Mouse (Mus musculus): ENCODE data around the gene Ryr2. TPM values are rescaled to one million over a fixed set of nuclear protein-coding genes. Genes with fewer than 3 reads are reported as not detected.
"Not testable (repeated sequence)": the region's sequence is repeated elsewhere in the genome, so short reads cannot be mapped to it uniquely, and the experiment has no call there.

The Ryr2 gene
- polyA plus RNA-seq, 1 experiment from 2014 or later, result 1.5 TPM

- Histone ChIP-seq H3K4me2 (no peak overlapping the region), H3K36me3 (no peaks in the 10 kb centered on the region), H3K9me3 (no peaks in the 10 kb centered on the region), H3K27ac (no peak overlapping the region), H3K4me1 (no peaks in the 10 kb centered on the region), H3K27me3 (no peaks in the 10 kb centered on the region), H3K9ac (no peak overlapping the region), H3K4me3 (no peak overlapping the region)
- 65% methylated on average over 2 of the region's 2 CpGs for WGBS
- ATAC-seq (ENCODE audit: borderline replicate concordance, extremely low read depth, low FRiP score, low TSS enrichment), result no peak
Measured at GRCm38 (mm10) chr13:11978359-11978758, 128.4 kb downstream of the Ryr2 start.

GRCm38 (mm10) chr13:11977606-11978005 lies 129.1 kb downstream of the Ryr2 start:
- 66% methylated on average over 4 of the region's 4 CpGs for WGBS

GRCm38 (mm10) chr13:11964391-11964790 lies 142.4 kb downstream of the Ryr2 start:
- H3K36me3 ChIP-seq, result no peaks in the 10 kb centered on the region
- H3K4me2 ChIP-seq, result no peak overlapping the region
- no peaks in the 10 kb centered on the region for H3K9me3 ChIP-seq
- H3K4me3 ChIP-seq, result no peak overlapping the region
- ATAC-seq (ENCODE audit: borderline replicate concordance, extremely low read depth, low FRiP score, low TSS enrichment), result no peak
- H3K9ac ChIP-seq, result no peak overlapping the region
- no peak overlapping the region for H3K27ac ChIP-seq
- no peaks in the 10 kb centered on the region for H3K4me1 ChIP-seq
- H3K27me3 ChIP-seq, result no peaks in the 10 kb centered on the region

More at GRCm38 (mm10) chr13:11977606-11978005, 129.1 kb downstream of the Ryr2 start:
- Histone ChIP-seq H3K9ac (no peak overlapping the region), H3K4me2 (no peak overlapping the region), H3K27ac (no peak overlapping the region), H3K9me3 (no peaks in the 10 kb centered on the region), H3K36me3 (no peaks in the 10 kb centered on the region), H3K4me1 (no peaks in the 10 kb centered on the region), H3K4me3 (no peak overlapping the region), H3K27me3 (no peaks in the 10 kb centered on the region)
- ATAC-seq (ENCODE audit: borderline replicate concordance, extremely low read depth, low FRiP score, low TSS enrichment), result no peak

- H3K4me3 ChIP-seq, result no peak overlapping the region
- peak; percentile 35; the same call in 1 of the 2 replicates for ATAC-seq (ENCODE audit: borderline replicate concordance, extremely low read depth, low FRiP score, low TSS enrichment)
- no peaks in the 10 kb centered on the region for H3K36me3 ChIP-seq
- no peak overlapping the region for H3K9ac ChIP-seq
- no peak overlapping the region for H3K27ac ChIP-seq
- H3K9me3 ChIP-seq, result no peaks in the 10 kb centered on the region
- H3K4me2 ChIP-seq, result no peak overlapping the region
- no peaks in the 10 kb centered on the region for H3K27me3 ChIP-seq
- no peaks in the 10 kb centered on the region for H3K4me1 ChIP-seq
Measured at GRCm38 (mm10) chr13:11959488-11960174, 147.1 kb downstream of the Ryr2 start.

- Histone ChIP-seq H3K4me2 (no peak overlapping the region), H3K4me1 (no peaks in the 10 kb centered on the region), H3K9me3 (no peaks in the 10 kb centered on the region), H3K36me3 (no peaks in the 10 kb centered on the region), H3K9ac (no peak overlapping the region), H3K27ac (no peak overlapping the region), H3K4me3 (no peak overlapping the region), H3K27me3 (no peaks in the 10 kb centered on the region)
- WGBS, result 64% methylated on average over 3 of the region's 3 CpGs
- no peak for ATAC-seq (ENCODE audit: borderline replicate concordance, extremely low read depth, low FRiP score, low TSS enrichment)
Measured at GRCm38 (mm10) chr13:11958854-11959253, 147.9 kb downstream of the Ryr2 start.

- Histone ChIP-seq H3K27ac (no peak overlapping the region), H3K4me2 (no peak overlapping the region), H3K4me3 (no peak overlapping the region), H3K27me3 (no peaks in the 10 kb centered on the region), H3K36me3 (no peaks in the 10 kb centered on the region), H3K9me3 (no peaks in the 10 kb centered on the region), H3K4me1 (no peaks in the 10 kb centered on the region), H3K9ac (no peak overlapping the region)
- WGBS, result 73% methylated on average over 4 of the region's 4 CpGs
- no peak for ATAC-seq (ENCODE audit: borderline replicate concordance, extremely low read depth, low FRiP score, low TSS enrichment)
Measured at GRCm38 (mm10) chr13:11958271-11958670, 148.5 kb downstream of the Ryr2 start.

- no peak overlapping the region for H3K4me2 ChIP-seq
- no peak for ATAC-seq (ENCODE audit: borderline replicate concordance, extremely low read depth, low FRiP score, low TSS enrichment)
- no peak overlapping the region for H3K9ac ChIP-seq
- H3K27me3 ChIP-seq, result no peaks in the 10 kb centered on the region
- 77% methylated on average over 3 of the region's 3 CpGs for WGBS
- H3K9me3 ChIP-seq, result no peaks in the 10 kb centered on the region
- no peak overlapping the region for H3K4me3 ChIP-seq
- no peaks in the 10 kb centered on the region for H3K36me3 ChIP-seq
- no peaks in the 10 kb centered on the region for H3K4me1 ChIP-seq
- no peak overlapping the region for H3K27ac ChIP-seq
Measured at GRCm38 (mm10) chr13:11951951-11952350, 154.8 kb downstream of the Ryr2 start.

- WGBS, result 83% methylated on average over 2 of the region's 2 CpGs
Measured at GRCm38 (mm10) chr13:11945740-11946139, 161.0 kb downstream of the Ryr2 start.

GRCm38 (mm10) chr13:11941724-11942123 lies 165.0 kb downstream of the Ryr2 start:
- Histone ChIP-seq H3K27me3 (no peaks in the 10 kb centered on the region), H3K27ac (no peak overlapping the region), H3K4me2 (no peak overlapping the region), H3K4me1 (no peaks in the 10 kb centered on the region), H3K9ac (no peak overlapping the region), H3K4me3 (no peak overlapping the region), H3K36me3 (no peaks in the 10 kb centered on the region), H3K9me3 (no peaks in the 10 kb centered on the region)
- no peak for ATAC-seq (ENCODE audit: borderline replicate concordance, extremely low read depth, low FRiP score, low TSS enrichment)
- WGBS, result 70% methylated on average over 4 of the region's 4 CpGs

More at GRCm38 (mm10) chr13:11945740-11946139, 161.0 kb downstream of the Ryr2 start:
- H3K4me1 ChIP-seq, result no peaks in the 10 kb centered on the region
- H3K27ac ChIP-seq, result no peak overlapping the region
- no peaks in the 10 kb centered on the region for H3K27me3 ChIP-seq
- no peaks in the 10 kb centered on the region for H3K36me3 ChIP-seq
- no peak overlapping the region for H3K9ac ChIP-seq
- H3K9me3 ChIP-seq, result no peaks in the 10 kb centered on the region
- H3K4me2 ChIP-seq, result no peak overlapping the region
- H3K4me3 ChIP-seq, result no peak overlapping the region
- no peak for ATAC-seq (ENCODE audit: borderline replicate concordance, extremely low read depth, low FRiP score, low TSS enrichment)

GRCm38 (mm10) chr13:11934297-11935060 lies 172.3 kb downstream of the Ryr2 start:
- H3K36me3 ChIP-seq; H3K9ac ChIP-seq; H3K9me3 ChIP-seq; H3K4me3 ChIP-seq; H3K4me1 ChIP-seq; H3K27ac ChIP-seq; H3K27me3 ChIP-seq; ATAC-seq (ENCODE audit: borderline replicate concordance, extremely low read depth, low FRiP score, low TSS enrichment); H3K4me2 ChIP-seq: not testable (repeated sequence)
- 72% methylated on average over 3 of the region's 3 CpGs for WGBS

- ATAC-seq (ENCODE audit: borderline replicate concordance, extremely low read depth, low FRiP score, low TSS enrichment), result no peak
- no peak overlapping the region for H3K27ac ChIP-seq
- H3K4me2 ChIP-seq, result no peak overlapping the region
- H3K4me1 ChIP-seq, result no peaks in the 10 kb centered on the region
- no peaks in the 10 kb centered on the region for H3K9me3 ChIP-seq
- H3K9ac ChIP-seq, result no peak overlapping the region
- H3K4me3 ChIP-seq, result no peak overlapping the region
- no peaks in the 10 kb centered on the region for H3K36me3 ChIP-seq
- no peaks in the 10 kb centered on the region for H3K27me3 ChIP-seq
Measured at GRCm38 (mm10) chr13:11933334-11933733, 173.4 kb downstream of the Ryr2 start.

- no peaks in the 10 kb centered on the region for H3K36me3 ChIP-seq
- H3K4me1 ChIP-seq, result no peaks in the 10 kb centered on the region
- no peak overlapping the region for H3K4me2 ChIP-seq
- H3K4me3 ChIP-seq, result no peak overlapping the region
- 82% methylated on average over 3 of the region's 3 CpGs for WGBS
- H3K9me3 ChIP-seq, result no peaks in the 10 kb centered on the region
- no peak overlapping the region for H3K27ac ChIP-seq
- ATAC-seq (ENCODE audit: borderline replicate concordance, extremely low read depth, low FRiP score, low TSS enrichment), result no peak
- no peak overlapping the region for H3K9ac ChIP-seq
- no peaks in the 10 kb centered on the region for H3K27me3 ChIP-seq
Measured at GRCm38 (mm10) chr13:11928709-11929108, 178.0 kb downstream of the Ryr2 start.

All from lung, embryonic 15.5 days (tissue).